Mouse (Mus musculus) limb, embryonic 10.5 days (tissue): ENCODE data around the gene St13. TPM values are rescaled to one million over a fixed set of nuclear protein-coding genes. Genes with fewer than 3 reads are reported as not detected.

Experiments
- DNase-seq: peaks from one replicate; pipeline ENCODE4 v3.0.0-alpha.2; 2017; ENCODE audit warnings: low spot score
- H3K27ac ChIP-seq: fragments of 300-500 bp; sonication (generic); 2 replicates; pipeline ENCODE4 v1.5.1; 2016; ENCODE audit warnings: mild to moderate bottlenecking
- H3K27me3 ChIP-seq: fragments of 300-500 bp; sonication (generic); 2 replicates; pipeline ENCODE4 v1.6.1; 2016; ENCODE audit warnings: low read depth, mild to moderate bottlenecking; ENCODE audit not compliant: poor library complexity, severe bottlenecking
- H3K36me3 ChIP-seq: fragments of 300-500 bp; sonication (generic); 2 replicates; pipeline ENCODE4 v1.6.1; 2016; ENCODE audit warnings: mild to moderate bottlenecking, moderate library complexity
- H3K4me1 ChIP-seq: fragments of 300-500 bp; sonication (generic); 2 replicates; pipeline ENCODE4 v1.6.1; 2016
- H3K4me3 ChIP-seq: fragments of 300-500 bp; sonication (generic); 2 replicates; pipeline ENCODE4 v1.5.1; 2016; ENCODE audit warnings: mild to moderate bottlenecking, moderate library complexity
- H3K9me3 ChIP-seq: fragments of 300-500 bp; sonication (generic); replicated peaks from 2 replicates; pipeline ENCODE4 v1.6.1; 2016; ENCODE audit warnings: mild to moderate bottlenecking
- WGBS: fragments of 180-500 bp; shearing (Covaris S2); methylation state at CpG from one replicate; pipeline ENCODE4 v1.1.7; 2016; 5-methylcytosine and 5-hydroxymethylcytosine counted together
- polyA plus RNA-seq: library from polyadenylated mRNA; unstranded; fragments of >200 nt; fragmentation: Nextera tagmentation; extraction: Ambion mirVana; gene quantifications from 2 replicates; pipeline ENCODE4 v1.2.1, GENCODE M21; 2016

St13 gene
- polyA plus RNA-seq, 1 experiment from 2014 or later = 222 TPM

DNA sequence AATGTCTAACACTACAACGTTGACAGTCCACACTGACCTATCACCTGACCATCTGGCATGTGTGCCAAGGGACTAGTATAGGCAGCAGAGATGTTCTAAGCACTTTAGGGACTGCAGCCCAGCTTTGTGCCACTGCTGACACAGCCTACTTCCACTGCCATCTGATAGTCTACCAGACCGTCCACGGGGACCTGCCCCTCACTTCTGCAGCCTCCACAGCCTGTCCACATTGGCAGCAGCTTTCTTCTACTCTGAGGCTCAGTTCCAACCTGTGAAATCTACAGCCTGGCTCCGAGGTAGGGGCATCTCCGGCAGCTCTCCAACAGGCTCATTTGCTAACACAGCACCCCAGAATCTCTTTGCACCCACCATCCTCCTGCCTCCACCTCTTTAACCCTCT is 63.4 kb downstream of the St13 start:
- Histone ChIP-seq H3K36me3 (peaks cover 86% of the 10 kb centered on the region), H3K4me1 (no peaks in the 10 kb centered on the region), H3K9me3 (no peaks in the 10 kb centered on the region), H3K4me3 (no peak overlapping the region), H3K27ac (no peak overlapping the region), H3K27me3 (no peaks in the 10 kb centered on the region)
- DNase-seq = no peak
- 90% methylated on average over 5 of the region's 5 CpGs for WGBS

DNA sequence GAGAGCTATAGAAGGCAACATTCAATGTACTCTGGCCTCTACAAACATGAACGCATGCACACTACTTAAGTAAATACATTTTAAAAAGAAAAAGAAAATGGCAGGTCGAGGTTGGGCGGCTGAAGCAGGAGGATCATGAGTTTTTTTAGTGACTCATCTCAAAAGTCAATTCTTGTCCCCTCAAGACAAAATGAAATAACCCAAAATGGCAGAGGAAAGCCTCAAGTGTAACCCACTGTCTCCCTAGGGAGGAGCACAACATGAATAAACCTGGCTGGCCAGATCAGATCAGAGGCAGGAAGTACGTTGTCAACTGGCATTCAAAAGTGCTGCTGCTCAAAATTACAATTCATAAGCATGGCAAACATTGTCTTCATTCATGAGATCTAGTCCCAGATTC is 67.4 kb downstream of the St13 start:
- 93% methylated on average over 4 of the region's 4 CpGs for WGBS
- Histone ChIP-seq H3K9me3 (no peaks in the 10 kb centered on the region), H3K4me1 (peaks cover 22% of the 10 kb centered on the region), H3K27me3 (no peaks in the 10 kb centered on the region), H3K36me3 (peaks cover 81% of the 10 kb centered on the region), H3K4me3 (no peak overlapping the region), H3K27ac (no peak overlapping the region)
- DNase-seq = no peak

DNA sequence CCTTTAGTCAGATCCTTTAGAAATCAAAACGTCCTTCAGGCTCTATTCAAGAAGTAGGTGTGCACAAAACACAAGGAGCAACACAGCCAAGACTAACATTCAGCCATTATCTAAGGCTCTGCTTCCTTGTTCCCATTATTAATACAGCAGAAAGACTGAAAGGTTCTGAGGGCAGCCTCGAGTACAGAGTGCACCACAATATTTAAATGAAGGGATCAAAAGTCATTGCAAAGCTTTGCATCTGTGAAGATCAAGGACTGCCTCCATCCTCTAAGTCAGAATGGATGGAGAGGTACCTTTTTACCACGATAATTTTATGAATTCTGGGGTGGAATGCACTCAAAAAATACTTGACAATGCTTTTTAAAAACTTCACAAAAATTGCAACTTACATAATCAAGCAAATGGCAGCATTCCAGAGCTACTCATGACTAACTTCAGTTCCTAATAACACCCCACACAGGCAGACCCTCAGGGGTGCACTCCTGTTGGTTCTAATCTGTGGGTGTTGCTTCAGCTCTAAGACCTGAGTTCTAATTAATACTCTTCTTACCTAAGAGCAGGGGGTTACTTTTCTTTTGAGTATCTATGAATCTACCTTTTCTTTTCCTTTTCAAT is 69.0 kb downstream of the St13 start:
- H3K9me3 ChIP-seq = no peaks in the 10 kb centered on the region
- H3K4me3 ChIP-seq = no peak overlapping the region
- no peak for DNase-seq
- H3K27me3 ChIP-seq = no peaks in the 10 kb centered on the region
- H3K36me3 ChIP-seq = peaks cover 82% of the 10 kb centered on the region
- 74% methylated on average over 3 of the region's 3 CpGs for WGBS
- H3K4me1 ChIP-seq = peaks cover 26% of the 10 kb centered on the region
- H3K27ac ChIP-seq = no peak overlapping the region

DNA sequence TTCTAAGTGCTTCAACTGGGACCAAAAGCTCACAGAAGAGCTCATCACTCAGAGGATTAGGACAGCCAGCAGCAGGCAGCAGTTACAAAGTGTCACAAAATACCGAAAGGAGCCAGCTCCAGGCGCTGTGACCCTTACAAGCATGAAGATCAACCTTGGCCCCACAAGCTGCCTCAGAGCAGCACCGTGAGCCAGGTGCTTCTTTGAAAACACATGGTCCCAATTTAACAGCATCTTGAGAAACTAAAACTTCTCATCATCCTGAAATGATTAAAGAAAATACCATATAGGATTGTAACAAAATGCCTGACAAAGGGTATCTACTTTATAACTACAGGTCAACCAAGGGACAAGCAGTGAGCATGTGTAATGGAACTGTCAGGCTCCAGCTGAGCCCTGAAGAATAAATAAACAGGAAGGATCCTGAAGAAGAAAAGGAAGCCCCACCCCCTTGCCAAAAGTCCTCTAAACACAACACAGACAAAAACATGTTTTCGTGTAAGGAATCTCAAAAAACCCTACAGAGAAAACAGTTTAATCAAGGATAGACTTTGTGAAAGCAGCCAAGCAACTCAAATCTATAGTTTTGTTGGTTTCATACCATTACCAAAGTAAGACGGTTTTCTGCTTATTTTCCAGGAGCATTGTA is 70.0 kb downstream of the St13 start:
- H3K9me3 ChIP-seq = no peaks in the 10 kb centered on the region
- H3K27ac ChIP-seq = no peak overlapping the region
- no peak for DNase-seq
- no peaks in the 10 kb centered on the region for H3K27me3 ChIP-seq
- H3K36me3 ChIP-seq = peaks cover 82% of the 10 kb centered on the region
- WGBS = 26% methylated on average over 5 of the region's 5 CpGs
- H3K4me3 ChIP-seq = no peak overlapping the region
- peaks cover 31% of the 10 kb centered on the region for H3K4me1 ChIP-seq

DNA sequence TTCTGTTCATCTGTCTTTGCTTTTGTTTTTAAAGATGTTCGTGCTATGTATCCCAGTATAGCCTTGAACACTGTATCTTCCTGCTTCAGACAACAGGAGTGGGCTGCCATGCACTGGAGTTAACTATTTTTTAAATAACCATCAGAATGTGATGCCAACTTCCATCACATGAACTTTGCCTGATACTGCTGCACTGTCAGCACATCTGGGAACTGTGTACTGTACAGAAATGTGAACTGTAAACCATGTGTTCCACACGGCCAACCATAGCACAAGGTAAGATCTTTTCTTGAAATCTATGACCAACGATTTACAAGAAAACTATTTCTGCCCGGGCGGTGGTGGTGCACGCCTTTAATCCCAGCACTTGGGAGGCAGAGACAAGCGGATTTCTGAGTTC is 72.4 kb downstream of the St13 start:
- WGBS = 96% methylated on average over 7 of the region's 7 CpGs
- H3K36me3 ChIP-seq = peaks cover 74% of the 10 kb centered on the region
- no peak overlapping the region for H3K4me3 ChIP-seq
- no peaks in the 10 kb centered on the region for H3K27me3 ChIP-seq
- H3K4me1 ChIP-seq = peaks cover 31% of the 10 kb centered on the region
- H3K27ac ChIP-seq = no peak overlapping the region
- no peak for DNase-seq
- H3K9me3 ChIP-seq = no peaks in the 10 kb centered on the region

DNA sequence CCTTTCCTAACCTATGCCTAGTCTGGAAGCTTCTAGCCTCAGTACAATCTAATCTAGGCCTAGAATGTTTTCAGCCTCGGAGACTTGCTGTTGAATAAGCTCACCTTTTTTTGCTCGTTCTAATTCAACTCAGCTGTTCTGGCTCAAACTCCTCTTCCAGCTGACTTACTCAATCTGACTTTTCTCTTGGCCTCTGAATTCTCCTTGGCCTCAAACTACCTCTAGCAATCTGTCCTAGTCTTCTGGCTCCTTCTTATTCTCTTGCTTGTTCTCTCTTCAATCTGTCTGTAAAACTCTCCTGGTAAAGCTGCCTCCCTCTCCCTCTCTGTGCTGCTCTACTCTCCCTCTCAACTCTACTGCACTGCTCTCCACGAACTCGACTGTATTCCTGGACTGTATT is 74.9 kb downstream of the St13 start:
- no peaks in the 10 kb centered on the region for H3K9me3 ChIP-seq
- H3K36me3 ChIP-seq = peaks cover 85% of the 10 kb centered on the region
- peaks cover 23% of the 10 kb centered on the region for H3K4me1 ChIP-seq
- H3K4me3 ChIP-seq = no peak overlapping the region
- no peak for DNase-seq
- WGBS = 85% methylated on average over 4 of the region's 4 CpGs
- H3K27me3 ChIP-seq = no peaks in the 10 kb centered on the region
- H3K27ac ChIP-seq = no peak overlapping the region

DNA sequence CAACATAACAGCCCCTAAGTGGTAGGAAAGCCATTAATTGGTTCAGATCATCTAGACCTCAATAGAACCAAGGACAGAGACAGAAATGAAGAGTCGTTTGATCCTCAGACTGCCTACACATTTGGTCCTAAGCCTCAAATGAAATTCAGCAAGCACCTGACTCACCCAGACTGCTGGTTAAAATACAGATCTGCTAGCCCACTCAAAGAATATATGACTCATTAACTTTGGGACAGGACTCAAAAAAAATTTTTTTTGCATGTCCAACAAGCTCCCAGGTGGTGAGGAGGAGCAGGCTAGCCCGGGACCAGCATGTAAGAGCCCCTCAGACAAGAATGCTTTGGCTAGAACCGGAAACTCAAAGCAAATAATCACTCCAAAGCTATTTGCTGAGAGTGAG is 79.7 kb downstream of the St13 start:
- H3K27me3 ChIP-seq = no peaks in the 10 kb centered on the region
- no peaks in the 10 kb centered on the region for H3K4me1 ChIP-seq
- no peak overlapping the region for H3K4me3 ChIP-seq
- H3K36me3 ChIP-seq = peaks cover 85% of the 10 kb centered on the region
- WGBS = 92% methylated on average over 3 of the region's 3 CpGs
- no peaks in the 10 kb centered on the region; the same call in 1 of the 2 replicates for H3K9me3 ChIP-seq
- DNase-seq = no peak
- no peak overlapping the region for H3K27ac ChIP-seq

DNA sequence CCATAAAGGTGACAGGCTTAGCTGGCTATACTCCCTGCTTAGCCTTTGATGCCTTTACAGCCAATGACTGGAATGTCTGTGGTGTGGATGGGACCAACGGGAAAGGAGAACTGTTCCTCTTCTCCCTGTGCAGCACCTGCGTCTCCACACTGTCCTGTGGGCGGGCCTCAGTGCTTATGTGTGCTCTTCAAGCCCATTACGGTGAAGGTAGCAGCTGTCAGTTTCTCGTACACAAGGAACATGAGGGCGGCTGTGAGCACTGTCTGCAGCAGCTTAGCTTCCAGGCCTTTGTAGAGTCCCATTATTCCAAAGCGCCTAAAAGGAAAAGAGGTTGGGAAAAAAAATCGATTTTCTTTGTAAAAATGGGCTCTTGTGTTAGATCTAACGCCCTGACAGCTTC is 80.4 kb downstream of the St13 start:
- 93% methylated on average over 9 of the region's 9 CpGs for WGBS
- no peak overlapping the region for H3K4me3 ChIP-seq
- no peak overlapping the region for H3K27ac ChIP-seq
- no peak for DNase-seq
- no peaks in the 10 kb centered on the region; the same call in 1 of the 2 replicates for H3K9me3 ChIP-seq
- H3K36me3 ChIP-seq = peaks cover 83% of the 10 kb centered on the region
- no peaks in the 10 kb centered on the region for H3K27me3 ChIP-seq
- no peaks in the 10 kb centered on the region for H3K4me1 ChIP-seq

DNA sequence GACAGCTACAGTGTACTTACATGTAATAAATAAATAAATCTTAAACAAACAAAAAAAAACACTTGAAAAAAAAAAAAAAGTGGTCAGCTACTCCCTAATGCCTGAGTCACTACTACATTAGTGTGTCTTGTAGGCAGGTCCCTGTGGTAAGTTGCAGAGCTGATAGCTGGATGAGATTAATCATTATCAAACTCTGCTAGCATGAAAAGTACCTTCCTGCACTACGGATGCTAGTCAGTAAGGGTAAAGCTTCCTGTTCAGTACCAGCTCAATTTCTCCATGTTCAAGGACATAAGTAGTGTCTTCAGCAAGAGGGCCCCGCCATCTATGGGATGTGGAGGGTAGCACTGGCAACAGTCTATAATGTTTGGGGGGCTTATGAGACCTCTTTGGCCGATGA is 85.9 kb downstream of the St13 start:
- WGBS = 95% methylated on average over 3 of the region's 3 CpGs

More for the DNA sequence above, 85.9 kb downstream of the St13 start:
- H3K36me3 ChIP-seq = peaks cover 35% of the 10 kb centered on the region
- H3K27ac ChIP-seq = no peak overlapping the region
- no peaks in the 10 kb centered on the region for H3K27me3 ChIP-seq
- no peak overlapping the region for H3K4me3 ChIP-seq
- DNase-seq = no peak
- peaks cover 3% of the 10 kb centered on the region; the same call in 1 of the 2 replicates for H3K4me1 ChIP-seq
- H3K9me3 ChIP-seq = no peaks in the 10 kb centered on the region; the same call in 1 of the 2 replicates

Other genes starting within 250 kb of the St13 start
- gene Mrtfa, start 209.3 kb downstream of the St13 start, polyA plus RNA-seq = 24.0 and 24.9 TPM in 2 replicates
- gene Mchr1, start 164.6 kb downstream of the St13 start, polyA plus RNA-seq = 0.25 TPM in 1 of 2 replicates, not detected in the other
- gene Slc25a17, start 39.3 kb downstream of the St13 start, polyA plus RNA-seq = 86.9 and 93.6 TPM in 2 replicates
- 13.9 and 14.1 TPM in 2 replicates for gene Xpnpep3, start 61 bp upstream of the St13 start, polyA plus RNA-seq
- gene Dnajb7, start 8.2 kb upstream of the St13 start, polyA plus RNA-seq = 3.0 and 4.0 TPM in 2 replicates
- gene Rbx1, start 66.2 kb upstream of the St13 start, polyA plus RNA-seq = 590 and 611 TPM in 2 replicates
- 17.4 and 20.7 TPM in 2 replicates for gene Ep300, start 185.3 kb upstream of the St13 start, polyA plus RNA-seq